Mouse (Mus musculus): ENCODE data around the gene Scnn1g. TPM values are rescaled to one million over a fixed set of nuclear protein-coding genes. Genes with fewer than 3 reads are reported as not detected.

The Scnn1g gene
- polyA plus RNA-seq, 1 experiment from 2014 or later = 0.15 TPM

Other genes starting within 250 kb of the Scnn1g start
- 0.94 and 1.3 TPM in 2 replicates for gene Usp31, start 27.2 kb upstream of the Scnn1g start, polyA plus RNA-seq (2015; fragmentation: Nextera tagmentation; extraction: Ambion mirVana)
- 0.11 and 0.19 TPM in 2 replicates for gene Scnn1b, start 130.6 kb downstream of the Scnn1g start, polyA plus RNA-seq (2015; fragmentation: Nextera tagmentation; extraction: Ambion mirVana)
- 17.3 and 18.2 TPM in 2 replicates for gene Cog7, start 247.2 kb downstream of the Scnn1g start, polyA plus RNA-seq (2015; fragmentation: Nextera tagmentation; extraction: Ambion mirVana)

Data from heart, embryonic 13.5 days (tissue).